Mouse (Mus musculus): ENCODE data around the gene Abcc5.
"Not testable (repeated sequence)": the region's sequence is repeated elsewhere in the genome, so short reads cannot be mapped to it uniquely, and the experiment has no call there.

Abcc5 gene

DNA sequence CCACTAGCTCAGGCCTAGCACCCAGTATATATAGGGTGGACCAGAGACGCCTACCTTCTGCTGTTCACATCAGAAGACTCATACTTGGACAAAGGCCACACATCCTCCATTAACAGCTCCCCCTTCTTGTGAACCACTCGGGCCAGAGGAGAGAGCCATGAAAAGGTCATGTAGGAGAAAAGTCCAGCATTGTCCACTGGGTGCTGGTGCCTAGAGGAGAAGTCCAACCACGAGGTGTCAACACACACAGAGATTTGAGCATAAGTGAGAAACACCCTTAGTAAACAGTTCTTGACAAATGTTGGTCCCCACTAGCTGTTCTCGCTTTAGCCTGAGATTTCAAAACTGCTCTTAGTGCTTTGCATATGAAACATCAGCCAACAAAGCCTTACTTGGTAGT lies 20.9 kb downstream of the Abcc5 start:
- H3K27me3 ChIP-seq (ENCODE audit: control insufficient read depth, insufficient read depth, low read length, poor library complexity, severe bottlenecking) = no peaks in the 10 kb centered on the region
- DNase-seq (ENCODE audit: low read depth, low spot score) = no peak

GRCm38 (mm10) chr16:20403327-20403726 lies 22.9 kb downstream of the Abcc5 start:
- H3K27me3 ChIP-seq (ENCODE audit: control insufficient read depth, insufficient read depth, low read length, poor library complexity, severe bottlenecking) = no peaks in the 10 kb centered on the region
- H3K36me3 ChIP-seq (ENCODE audit: control insufficient read depth, insufficient read depth, low read length, poor library complexity, severe bottlenecking) = no peaks in the 10 kb centered on the region; the same call in 1 of the 2 replicates
- DNase-seq (ENCODE audit: low read depth, low spot score) = no peak

More for the DNA sequence above, 20.9 kb downstream of the Abcc5 start:
- H3K36me3 ChIP-seq (ENCODE audit: control insufficient read depth, insufficient read depth, low read length, poor library complexity, severe bottlenecking) = no peaks in the 10 kb centered on the region

- Histone ChIP-seq H3K27me3 (ENCODE audit: control insufficient read depth, insufficient read depth, low read length, poor library complexity, severe bottlenecking) (no peaks in the 10 kb centered on the region), H3K36me3 (ENCODE audit: control insufficient read depth, insufficient read depth, low read length, poor library complexity, severe bottlenecking) (no peaks in the 10 kb centered on the region; the same call in 1 of the 2 replicates)
- DNase-seq (ENCODE audit: low read depth, low spot score) = no peak
Observed at GRCm38 (mm10) chr16:20401592-20401991, 24.6 kb downstream of the Abcc5 start.

GRCm38 (mm10) chr16:20400707-20401591 lies 25.2 kb downstream of the Abcc5 start:
- Histone ChIP-seq H3K27me3 (ENCODE audit: control insufficient read depth, insufficient read depth, low read length, poor library complexity, severe bottlenecking) (no peaks in the 10 kb centered on the region), H3K36me3 (ENCODE audit: control insufficient read depth, insufficient read depth, low read length, poor library complexity, severe bottlenecking) (no peaks in the 10 kb centered on the region; the same call in 1 of the 2 replicates)

DNA sequence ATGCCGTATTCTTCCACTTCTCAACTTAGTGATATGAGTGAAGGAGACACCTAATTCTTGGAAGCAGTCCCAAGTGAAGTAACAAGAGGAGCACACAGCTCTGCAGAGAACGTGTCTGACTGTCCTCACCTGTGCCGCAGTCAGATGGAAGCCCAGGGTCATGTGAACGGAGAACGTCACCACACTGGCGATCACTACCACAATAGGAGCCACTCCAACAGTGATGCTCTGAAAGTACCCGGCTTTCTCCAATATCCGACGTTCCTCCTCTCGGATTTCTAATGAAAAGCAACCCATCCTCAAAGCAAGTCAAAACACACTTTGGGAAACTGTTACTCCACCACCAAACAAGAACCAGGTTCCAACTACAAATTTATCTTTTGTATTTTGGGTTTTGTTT lies 29.3 kb downstream of the Abcc5 start:
- DNase-seq (ENCODE audit: low read depth, low spot score) = no peak
- H3K36me3 ChIP-seq (ENCODE audit: control insufficient read depth, insufficient read depth, low read length, poor library complexity, severe bottlenecking) = no peaks in the 10 kb centered on the region; the same call in 1 of the 2 replicates
- no peaks in the 10 kb centered on the region for H3K27me3 ChIP-seq (ENCODE audit: control insufficient read depth, insufficient read depth, low read length, poor library complexity, severe bottlenecking)

More at GRCm38 (mm10) chr16:20400707-20401591, 25.2 kb downstream of the Abcc5 start:
- no peak for DNase-seq (ENCODE audit: low read depth, low spot score)

DNA sequence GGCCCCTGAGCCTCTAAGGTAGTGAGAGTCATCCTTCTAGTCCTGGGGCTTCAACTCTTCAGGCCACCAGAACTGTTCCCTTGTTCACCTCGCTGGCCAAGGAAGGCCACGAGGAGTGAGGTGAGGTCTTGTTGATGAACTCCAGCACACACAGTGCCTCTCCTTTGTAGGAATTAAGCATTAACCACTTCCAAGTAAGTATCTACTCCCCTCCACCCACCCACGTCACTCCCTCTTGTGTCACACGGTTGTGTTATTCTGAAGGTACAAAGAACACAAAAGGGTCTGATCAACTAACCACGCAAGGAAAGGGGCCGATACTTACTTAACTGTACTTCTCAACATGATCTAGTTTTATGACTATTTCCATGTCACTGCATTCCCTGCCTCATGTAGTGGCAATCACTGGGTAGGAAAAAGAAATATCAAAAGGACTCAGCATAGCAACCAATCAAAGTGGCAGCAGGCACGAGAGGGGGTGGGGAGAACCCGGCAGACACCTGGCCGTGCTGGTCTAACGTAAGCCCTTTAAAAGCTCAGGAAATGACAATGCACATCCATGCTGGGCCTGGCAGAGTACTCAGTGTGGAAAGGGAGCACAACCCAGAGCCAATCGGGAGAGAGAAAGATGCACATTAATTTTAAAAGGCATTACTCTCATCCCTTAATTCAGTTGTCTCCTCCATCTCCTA lies 30.8 kb downstream of the Abcc5 start:
- H3K27me3 ChIP-seq (ENCODE audit: control insufficient read depth, insufficient read depth, low read length, poor library complexity, severe bottlenecking) = no peaks in the 10 kb centered on the region
- no peak for DNase-seq (ENCODE audit: low read depth, low spot score)
- H3K36me3 ChIP-seq (ENCODE audit: control insufficient read depth, insufficient read depth, low read length, poor library complexity, severe bottlenecking) = no peaks in the 10 kb centered on the region; the same call in 1 of the 2 replicates

GRCm38 (mm10) chr16:20391753-20392152 lies 34.4 kb downstream of the Abcc5 start:
- Histone ChIP-seq H3K36me3 (ENCODE audit: control insufficient read depth, insufficient read depth, low read length, poor library complexity, severe bottlenecking) (no peaks in the 10 kb centered on the region), H3K27me3 (ENCODE audit: control insufficient read depth, insufficient read depth, low read length, poor library complexity, severe bottlenecking) (no peaks in the 10 kb centered on the region)
- no peak for DNase-seq (ENCODE audit: low read depth, low spot score)

GRCm38 (mm10) chr16:20390233-20390632 lies 36.0 kb downstream of the Abcc5 start:
- no peak for DNase-seq (ENCODE audit: low read depth, low spot score)
- Histone ChIP-seq H3K36me3 (ENCODE audit: control insufficient read depth, insufficient read depth, low read length, poor library complexity, severe bottlenecking) (no peaks in the 10 kb centered on the region), H3K27me3 (ENCODE audit: control insufficient read depth, insufficient read depth, low read length, poor library complexity, severe bottlenecking) (no peaks in the 10 kb centered on the region)

DNA sequence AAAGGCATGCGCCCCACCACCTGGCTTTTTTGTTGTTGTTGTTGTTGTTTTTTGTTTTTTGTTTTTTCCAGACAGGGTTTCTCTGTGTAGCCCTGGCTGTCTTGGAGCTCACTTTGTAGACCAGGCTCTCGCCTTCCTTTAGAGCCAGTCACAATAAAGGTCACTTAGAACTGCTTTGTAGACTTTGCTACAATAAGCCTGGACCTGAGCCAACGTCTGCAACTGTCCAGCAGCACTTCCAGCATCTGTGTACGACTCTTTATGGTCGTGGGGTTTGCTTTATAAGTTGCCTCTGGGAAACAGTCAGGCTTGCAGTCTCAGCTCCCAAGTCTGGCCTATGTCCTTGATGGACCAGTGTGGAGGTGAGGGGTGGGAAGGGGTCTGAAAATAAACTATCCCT lies 45.2 kb downstream of the Abcc5 start:
- H3K36me3 ChIP-seq (ENCODE audit: control insufficient read depth, insufficient read depth, low read length, poor library complexity, severe bottlenecking) = peaks cover 2% of the 10 kb centered on the region; the same call in 1 of the 2 replicates
- no peaks in the 10 kb centered on the region for H3K27me3 ChIP-seq (ENCODE audit: control insufficient read depth, insufficient read depth, low read length, poor library complexity, severe bottlenecking)
- no peak for DNase-seq (ENCODE audit: low read depth, low spot score)

- peaks cover 2% of the 10 kb centered on the region; the same call in 1 of the 2 replicates for H3K36me3 ChIP-seq (ENCODE audit: control insufficient read depth, insufficient read depth, low read length, poor library complexity, severe bottlenecking)
- H3K27me3 ChIP-seq (ENCODE audit: control insufficient read depth, insufficient read depth, low read length, poor library complexity, severe bottlenecking) = no peaks in the 10 kb centered on the region
- no peak for DNase-seq (ENCODE audit: low read depth, low spot score)
Observed at GRCm38 (mm10) chr16:20375341-20375740, 50.9 kb downstream of the Abcc5 start.

DNA sequence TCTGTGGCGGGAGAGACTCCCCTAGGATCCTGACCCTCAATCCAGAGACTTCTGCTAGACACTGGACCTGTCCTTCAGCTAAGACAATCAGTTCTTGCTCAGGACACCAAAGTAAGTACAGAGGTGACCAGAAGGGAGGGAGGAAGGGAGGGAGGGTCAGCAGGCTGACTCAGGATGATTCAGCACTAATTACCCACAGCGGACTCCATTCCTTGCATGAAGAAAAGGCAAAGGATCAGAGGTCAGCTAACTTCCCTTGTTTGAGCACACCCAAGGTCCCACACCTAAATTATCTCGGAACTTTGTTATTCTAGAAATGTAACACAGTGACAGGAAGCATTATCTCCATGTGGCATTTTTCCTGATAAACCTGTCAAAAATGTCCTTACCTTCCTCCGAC lies 54.5 kb downstream of the Abcc5 start:
- no peaks in the 10 kb centered on the region for H3K36me3 ChIP-seq (ENCODE audit: control insufficient read depth, insufficient read depth, low read length, poor library complexity, severe bottlenecking)
- no peaks in the 10 kb centered on the region for H3K27me3 ChIP-seq (ENCODE audit: control insufficient read depth, insufficient read depth, low read length, poor library complexity, severe bottlenecking)
- no peak for DNase-seq (ENCODE audit: low read depth, low spot score)

DNA sequence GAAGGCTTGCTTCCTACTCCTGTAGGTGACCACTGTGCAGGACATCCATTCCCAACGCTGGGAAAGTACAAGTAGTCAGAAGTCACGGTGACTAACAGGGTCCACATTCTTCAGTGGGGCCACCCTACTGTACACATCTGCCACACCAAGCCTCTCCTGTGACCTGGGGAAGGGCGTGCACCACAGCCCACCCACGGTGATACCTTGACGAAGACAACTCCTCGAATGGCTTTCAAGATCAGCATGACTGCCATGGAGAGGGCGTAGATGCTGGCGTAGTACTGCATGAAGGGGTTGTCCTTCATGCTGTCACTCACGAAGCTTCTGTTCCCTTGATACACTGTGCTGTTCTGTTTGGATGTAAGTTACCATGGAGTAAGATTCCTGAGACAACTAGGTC lies 58.0 kb downstream of the Abcc5 start:
- Histone ChIP-seq H3K27me3 (ENCODE audit: control insufficient read depth, insufficient read depth, low read length, poor library complexity, severe bottlenecking) (no peaks in the 10 kb centered on the region), H3K36me3 (ENCODE audit: control insufficient read depth, insufficient read depth, low read length, poor library complexity, severe bottlenecking) (no peaks in the 10 kb centered on the region)
- DNase-seq (ENCODE audit: low read depth, low spot score) = no peak

DNA sequence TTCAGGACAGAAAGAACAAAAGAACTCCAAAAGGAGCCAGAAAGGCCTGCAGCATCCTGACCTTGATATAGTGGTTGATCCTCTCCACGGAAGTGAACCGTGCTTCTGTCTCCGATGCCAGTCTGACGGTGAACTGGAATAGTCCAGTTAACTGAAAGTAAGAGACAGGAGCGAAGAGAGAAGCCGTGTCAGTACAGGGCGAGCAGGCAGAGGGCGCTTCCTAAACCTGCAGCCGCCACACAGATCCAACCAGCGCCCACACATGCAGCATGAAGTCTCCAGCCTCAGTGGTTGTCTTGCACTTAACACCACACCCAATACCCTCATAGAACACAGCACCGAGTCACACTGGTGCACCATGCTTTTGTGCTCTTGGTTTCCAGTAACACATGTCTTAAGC lies 64.1 kb downstream of the Abcc5 start:
- DNase-seq (ENCODE audit: low read depth, low spot score) = no peak
- Histone ChIP-seq H3K27me3 (ENCODE audit: control insufficient read depth, insufficient read depth, low read length, poor library complexity, severe bottlenecking) (no peaks in the 10 kb centered on the region), H3K36me3 (ENCODE audit: control insufficient read depth, insufficient read depth, low read length, poor library complexity, severe bottlenecking) (no peaks in the 10 kb centered on the region)

- DNase-seq (ENCODE audit: low read depth, low spot score); H3K36me3 ChIP-seq (ENCODE audit: control insufficient read depth, insufficient read depth, low read length, poor library complexity, severe bottlenecking); H3K27me3 ChIP-seq (ENCODE audit: control insufficient read depth, insufficient read depth, low read length, poor library complexity, severe bottlenecking): not testable (repeated sequence)
Observed at GRCm38 (mm10) chr16:20361496-20361895, 64.7 kb downstream of the Abcc5 start.

DNA sequence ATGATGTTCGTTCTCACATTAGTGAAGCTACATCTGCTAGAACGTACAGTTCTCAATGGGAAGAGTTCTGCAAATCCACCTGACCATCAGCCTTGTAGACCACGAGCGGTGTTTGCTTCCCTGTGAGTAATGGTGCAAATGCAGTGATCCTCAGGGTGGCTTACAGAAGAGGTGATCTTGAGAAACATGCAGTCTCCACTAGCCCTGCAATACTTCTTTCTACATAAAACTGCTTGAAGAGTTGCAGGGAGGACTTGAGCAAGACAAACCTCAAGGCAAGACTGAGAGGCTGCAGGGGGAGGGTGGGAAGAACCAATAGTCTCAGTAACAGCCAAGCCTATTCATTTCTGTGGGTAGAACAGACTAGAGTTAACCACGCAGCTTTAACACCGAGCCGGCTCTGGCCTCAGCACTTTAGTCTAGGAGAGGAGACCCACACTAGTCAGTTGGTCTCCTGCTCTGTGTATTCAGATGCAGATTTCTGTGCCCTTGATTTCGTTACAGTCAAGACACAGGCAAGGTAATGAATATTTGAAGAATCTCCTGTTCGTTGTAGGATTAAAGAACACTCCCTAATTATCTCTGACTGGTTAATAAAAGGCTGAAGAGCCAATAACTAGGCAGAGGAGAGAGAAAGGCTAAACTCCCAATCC lies 66.4 kb downstream of the Abcc5 start:
- H3K27me3 ChIP-seq (ENCODE audit: control insufficient read depth, insufficient read depth, low read length, poor library complexity, severe bottlenecking) = no peaks in the 10 kb centered on the region
- H3K36me3 ChIP-seq (ENCODE audit: control insufficient read depth, insufficient read depth, low read length, poor library complexity, severe bottlenecking) = no peaks in the 10 kb centered on the region
- DNase-seq (ENCODE audit: low read depth, low spot score) = no peak
